Mouse (Mus musculus) heart, embryonic 11.5 days (tissue): ENCODE data around the gene Arhgap15. TPM values are rescaled to one million over a fixed set of nuclear protein-coding genes. Genes with fewer than 3 reads are reported as not detected.

Source experiments
- ATAC-seq: fragments of 200-750 bp; cut with Nextera tagmentation; replicated peaks from 2 replicates; pipeline ENCODE4 v1.8.0; 2017; ENCODE audit warnings: moderate library complexity; ENCODE audit not compliant: insufficient number of reproducible peaks, low FRiP score, low TSS enrichment
- H3K27ac ChIP-seq: fragments of 300-500 bp; sonication (generic); 2 replicates; pipeline ENCODE4 v1.5.1; 2014; ENCODE audit warnings: mild to moderate bottlenecking, low read depth, low read length
- H3K27me3 ChIP-seq: fragments of 300-500 bp; sonication (generic); 2 replicates; pipeline ENCODE4 v1.6.1; 2014; ENCODE audit warnings: mild to moderate bottlenecking, low read length, mixed read lengths; ENCODE audit not compliant: control insufficient read depth, insufficient read depth
- H3K36me3 ChIP-seq: fragments of 300-500 bp; sonication (generic); 2 replicates; pipeline ENCODE4 v1.6.1; 2014; ENCODE audit warnings: mild to moderate bottlenecking, low read length, moderate library complexity, mixed read lengths; ENCODE audit not compliant: control insufficient read depth, insufficient read depth
- H3K4me1 ChIP-seq: fragments of 300-500 bp; sonication (generic); 2 replicates; pipeline ENCODE4 v1.6.1; 2014; ENCODE audit warnings: low read length; ENCODE audit not compliant: control insufficient read depth, insufficient read depth
- H3K4me2 ChIP-seq: fragments of 300-500 bp; sonication (generic); 2 replicates; pipeline ENCODE4 v1.6.1; 2014; ENCODE audit warnings: mild to moderate bottlenecking, moderate library complexity
- H3K4me3 ChIP-seq: fragments of 300-500 bp; sonication (generic); 2 replicates; pipeline ENCODE4 v1.5.1; 2014; ENCODE audit warnings: low read depth, low read length
- H3K9ac ChIP-seq: fragments of 300-500 bp; sonication (generic); 2 replicates; pipeline ENCODE4 v1.6.1; 2014; ENCODE audit warnings: mild to moderate bottlenecking, low read depth, low read length, moderate library complexity
- H3K9me3 ChIP-seq: fragments of 300-500 bp; sonication (generic); replicated peaks from 2 replicates; pipeline ENCODE4 v1.6.1; 2016; ENCODE audit warnings: low read length; ENCODE audit not compliant: control insufficient read depth
- WGBS: fragments of 180-500 bp; shearing (Covaris S2); extraction: QIAGEN DNeasy Blood & Tissue Kit; methylation state at CpG from one replicate; pipeline ENCODE4 v1.1.7; 2014; ENCODE audit not compliant: insufficient replicate concordance; 5-methylcytosine and 5-hydroxymethylcytosine counted together
- polyA plus RNA-seq: library from polyadenylated mRNA; unstranded; fragments of >200 nt; fragmentation: Nextera tagmentation; extraction: Ambion mirVana; gene quantifications from 2 replicates; pipeline ENCODE4 v1.2.1, GENCODE M21; 2014

Gene Arhgap15
- polyA plus RNA-seq, 1 experiment from 2014 or later, result 0.43 TPM

- H3K9ac ChIP-seq, result no peak overlapping the region
- H3K27ac ChIP-seq, result no peak overlapping the region
- no peaks in the 10 kb centered on the region for H3K27me3 ChIP-seq
- 80% methylated on average over 1 of the region's 1 CpGs for WGBS
- no peak overlapping the region for H3K4me3 ChIP-seq
- no peaks in the 10 kb centered on the region for H3K4me1 ChIP-seq
- no peaks in the 10 kb centered on the region for H3K9me3 ChIP-seq
- no peaks in the 10 kb centered on the region for H3K36me3 ChIP-seq
- H3K4me2 ChIP-seq, result no peak overlapping the region
- ATAC-seq, result no peak
Observed at GRCm38 (mm10) chr2:44045231-44045630, 296.6 kb downstream of the Arhgap15 start.

GRCm38 (mm10) chr2:44060306-44060705, 311.7 kb downstream of the Arhgap15 start:
- ATAC-seq, result no peak
- WGBS, result 85% methylated on average over 9 of the region's 9 CpGs
- Histone ChIP-seq H3K9me3 (no peaks in the 10 kb centered on the region), H3K27ac (no peak overlapping the region), H3K4me3 (no peak overlapping the region), H3K9ac (no peak overlapping the region), H3K4me1 (no peaks in the 10 kb centered on the region), H3K4me2 (no peak overlapping the region), H3K27me3 (no peaks in the 10 kb centered on the region), H3K36me3 (no peaks in the 10 kb centered on the region)

DNA sequence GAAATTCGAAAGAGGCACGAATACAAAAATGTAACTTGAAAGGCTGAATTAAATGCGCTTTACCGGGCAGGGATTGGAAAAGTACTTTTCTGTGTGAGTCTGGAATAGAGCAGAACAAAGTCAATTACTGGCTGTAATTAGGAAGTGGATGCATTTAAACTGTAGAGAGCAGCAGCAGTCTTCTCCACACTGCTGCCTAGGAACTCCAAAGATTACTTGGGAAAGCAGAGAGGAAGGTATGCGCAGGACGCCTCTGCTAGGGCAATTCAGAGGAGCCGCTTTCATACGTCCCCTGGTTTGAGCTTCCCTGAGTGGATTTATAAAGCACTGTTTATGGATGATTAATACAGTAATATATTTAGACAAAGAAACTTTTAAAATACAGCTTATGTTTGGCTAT, 312.1 kb downstream of the Arhgap15 start:
- no peak overlapping the region for H3K4me3 ChIP-seq
- WGBS, result 78% methylated on average over 8 of the region's 8 CpGs
- no peak overlapping the region for H3K9ac ChIP-seq
- H3K36me3 ChIP-seq, result no peaks in the 10 kb centered on the region
- H3K4me1 ChIP-seq, result no peaks in the 10 kb centered on the region
- no peak overlapping the region for H3K27ac ChIP-seq
- no peak overlapping the region for H3K4me2 ChIP-seq
- no peak for ATAC-seq
- H3K27me3 ChIP-seq, result no peaks in the 10 kb centered on the region
- H3K9me3 ChIP-seq, result no peaks in the 10 kb centered on the region

GRCm38 (mm10) chr2:44065067-44065466, 316.4 kb downstream of the Arhgap15 start:
- Histone ChIP-seq H3K4me3 (no peak overlapping the region), H3K4me1 (no peaks in the 10 kb centered on the region), H3K9ac (no peak overlapping the region), H3K4me2 (no peak overlapping the region), H3K9me3 (no peaks in the 10 kb centered on the region), H3K27ac (no peak overlapping the region), H3K27me3 (no peaks in the 10 kb centered on the region), H3K36me3 (no peaks in the 10 kb centered on the region)
- ATAC-seq, result no peak
- WGBS, result 82% methylated on average over 5 of the region's 5 CpGs

- Histone ChIP-seq H3K27ac (no peak overlapping the region), H3K27me3 (no peaks in the 10 kb centered on the region), H3K9me3 (no peaks in the 10 kb centered on the region), H3K4me3 (no peak overlapping the region), H3K9ac (no peak overlapping the region), H3K4me1 (no peaks in the 10 kb centered on the region), H3K4me2 (no peak overlapping the region), H3K36me3 (no peaks in the 10 kb centered on the region)
- 76% methylated on average over 7 of the region's 7 CpGs for WGBS
- ATAC-seq, result no peak
Observed at GRCm38 (mm10) chr2:44068151-44068840, 319.7 kb downstream of the Arhgap15 start.

- Histone ChIP-seq H3K9ac (no peak overlapping the region), H3K4me2 (no peak overlapping the region), H3K27ac (no peak overlapping the region), H3K9me3 (no peaks in the 10 kb centered on the region), H3K27me3 (no peaks in the 10 kb centered on the region), H3K4me1 (no peaks in the 10 kb centered on the region), H3K4me3 (no peak overlapping the region), H3K36me3 (no peaks in the 10 kb centered on the region)
- ATAC-seq, result no peak
- WGBS, result 77% methylated on average over 2 of the region's 2 CpGs
Observed at GRCm38 (mm10) chr2:44068906-44069305, 320.3 kb downstream of the Arhgap15 start.

- Histone ChIP-seq H3K27ac (no peak overlapping the region), H3K4me2 (no peak overlapping the region), H3K4me3 (no peak overlapping the region), H3K9me3 (no peaks in the 10 kb centered on the region), H3K4me1 (no peaks in the 10 kb centered on the region), H3K9ac (no peak overlapping the region), H3K27me3 (no peaks in the 10 kb centered on the region), H3K36me3 (no peaks in the 10 kb centered on the region)
- no peak for ATAC-seq
Observed at GRCm38 (mm10) chr2:44076570-44076969, 327.9 kb downstream of the Arhgap15 start.

DNA sequence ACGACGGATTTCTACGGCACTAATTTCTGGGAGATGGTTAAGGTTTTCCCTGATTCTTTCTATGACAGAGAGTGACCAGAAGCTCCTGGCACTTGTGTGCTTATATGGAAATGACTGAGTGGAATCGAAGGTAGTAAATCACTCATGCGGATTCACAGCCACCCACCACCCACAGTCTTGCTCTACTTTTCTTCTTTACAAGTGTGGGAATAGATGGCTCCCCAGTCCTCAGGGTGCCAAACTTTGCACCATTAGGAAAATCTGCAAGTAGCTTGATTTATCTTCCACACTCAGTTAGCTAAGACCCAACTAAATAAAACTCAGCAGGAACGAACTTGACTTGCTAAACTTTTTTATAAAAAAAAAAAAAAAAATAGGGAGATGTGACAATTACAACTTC, 331.9 kb downstream of the Arhgap15 start:
- H3K4me3 ChIP-seq, result no peak overlapping the region
- ATAC-seq, result no peak
- H3K27ac ChIP-seq, result no peak overlapping the region
- H3K9ac ChIP-seq, result no peak overlapping the region
- no peaks in the 10 kb centered on the region for H3K27me3 ChIP-seq
- H3K4me1 ChIP-seq, result no peaks in the 10 kb centered on the region
- H3K36me3 ChIP-seq, result no peaks in the 10 kb centered on the region
- H3K9me3 ChIP-seq, result no peaks in the 10 kb centered on the region
- WGBS, result 85% methylated on average over 6 of the region's 6 CpGs
- H3K4me2 ChIP-seq, result no peak overlapping the region

- H3K4me3 ChIP-seq, result no peak overlapping the region
- no peaks in the 10 kb centered on the region for H3K27me3 ChIP-seq
- ATAC-seq, result no peak
- H3K4me2 ChIP-seq, result no peak overlapping the region
- no peaks in the 10 kb centered on the region for H3K9me3 ChIP-seq
- H3K36me3 ChIP-seq, result no peaks in the 10 kb centered on the region
- WGBS, result 79% methylated on average over 4 of the region's 4 CpGs
- no peak overlapping the region for H3K9ac ChIP-seq
- H3K4me1 ChIP-seq, result no peaks in the 10 kb centered on the region
- no peak overlapping the region for H3K27ac ChIP-seq
Observed at GRCm38 (mm10) chr2:44081241-44081640, 332.6 kb downstream of the Arhgap15 start.
